Mouse (Mus musculus) kidney, adult 2 months (tissue): ENCODE results near the gene Fxyd7.

Experiments used
- CTCF ChIP-seq: fragments of 200-500 bp; conservative IDR thresholded peaks from 2 replicates; pipeline ENCODE4 v1.5.1; 2011; ENCODE audit warnings: low read depth, mild to moderate bottlenecking, control low read depth, low read length, moderate library complexity, mixed read lengths; ENCODE audit not compliant: insufficient read depth, insufficient read length
- POLR2A ChIP-seq: fragments of 200-500 bp; IDR thresholded peaks from one replicate; pipeline ENCODE4 v1.6.1; 2011; ENCODE audit warnings: low read depth, low read length, control low read depth

- no peak for TF ChIP-seq POLR2A
- no peak for TF ChIP-seq CTCF
Measured at GRCm38 (mm10) chr7:31088206-31088605, 36.9 kb upstream of the Fxyd7 start.
